Mouse (Mus musculus): ENCODE measurements around the gene Proser3. TPM values are rescaled to one million over a fixed set of nuclear protein-coding genes. Genes with fewer than 3 reads are reported as not detected.
A peak's percentile ranks its signal among the peaks of the same experiment; 100 is the strongest.

The Proser3 gene
- total RNA-seq, 2 experiments from 2014 or later = 1.8 to 16.3 TPM

- no peak for ATAC-seq (replicated peaks; ENCODE audit: poor library complexity)
These were observed 58.6 kb downstream of the Proser3 start, which contains the start of gene Prodh2 for GRCm38 (mm10) chr7:30493401-30493931. Gene Prodh2, plus strand, starts transcription at chr7:30493622.

DNA sequence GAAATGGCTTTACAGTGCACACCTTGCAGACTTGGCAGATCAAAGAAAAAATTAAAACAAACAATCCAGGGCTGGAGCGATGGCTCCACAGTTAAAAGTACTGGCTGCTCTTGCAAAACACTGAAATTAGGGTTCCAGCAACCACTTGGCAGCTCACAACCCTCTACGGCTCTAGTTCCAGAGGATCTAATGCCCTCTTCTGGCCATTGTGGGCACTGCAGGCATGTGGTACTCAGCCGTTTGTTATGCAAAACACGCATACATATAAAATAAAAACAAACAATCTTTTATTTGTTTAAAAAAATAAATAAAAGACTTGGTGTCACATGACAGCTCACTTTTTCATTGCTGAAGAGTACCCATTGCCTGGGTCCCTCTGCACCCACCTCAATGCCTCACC, 59.3 kb downstream of the Proser3 start:
- peak; percentile 92 for ATAC-seq (replicated peaks; ENCODE audit: poor library complexity)

DNA sequence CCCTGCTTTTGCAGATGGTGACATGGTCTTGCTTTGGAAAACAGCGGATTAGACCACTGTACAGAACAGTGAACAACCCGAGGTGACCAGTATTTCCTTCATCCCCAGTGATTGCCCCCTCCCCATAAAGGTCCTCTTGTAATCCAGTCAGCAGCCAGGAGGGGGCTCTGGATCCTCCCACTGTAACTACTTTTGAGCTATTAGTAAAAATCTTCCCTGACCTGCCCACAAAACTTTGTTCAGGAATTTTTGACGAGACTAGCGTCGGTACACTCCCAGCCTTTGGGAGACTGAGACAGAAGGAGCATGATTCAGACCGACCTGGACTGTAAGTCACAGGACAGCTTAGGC, 61.2 kb downstream of the Proser3 start:
- no peak for ATAC-seq (replicated peaks; ENCODE audit: poor library complexity)

DNA sequence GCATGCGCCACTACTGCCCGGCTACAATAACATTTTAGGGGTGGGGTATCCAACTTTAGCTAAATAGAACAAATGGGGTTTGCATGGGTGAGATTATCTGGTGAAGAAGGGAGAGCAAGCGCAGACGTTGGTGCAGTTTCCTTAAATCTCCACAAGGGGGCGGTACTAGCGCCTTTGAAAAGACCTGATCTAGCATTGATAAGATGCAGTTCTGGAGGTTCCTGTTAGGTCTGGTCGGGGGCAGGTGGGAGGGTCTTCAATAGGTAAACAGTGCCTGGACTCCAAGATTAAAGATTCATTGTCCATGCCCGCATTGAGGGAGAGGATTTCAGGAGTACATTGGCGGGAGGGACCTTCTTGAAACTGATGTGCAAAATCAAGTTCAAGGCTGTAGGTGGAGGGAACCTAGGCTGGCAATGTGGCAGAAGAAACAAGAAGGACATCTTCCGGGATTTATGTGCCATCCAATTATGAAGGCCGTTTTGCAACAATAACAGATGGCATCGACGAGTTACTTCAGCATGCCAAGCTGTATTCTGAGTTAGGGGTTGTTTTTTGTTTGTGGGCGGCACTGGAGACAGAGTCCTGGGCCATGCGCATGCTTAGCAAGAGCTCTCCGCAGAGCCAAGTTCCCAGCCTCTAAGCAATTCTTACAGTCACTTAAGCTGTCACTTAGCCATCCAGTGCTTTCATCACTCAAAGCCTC, 61.7 kb downstream of the Proser3 start:
- peak; percentile 64 for ATAC-seq (replicated peaks; ENCODE audit: poor library complexity)

Other genes with a start within 250 kb of the Proser3 start
Only the 30 nearest of the 34 such genes appear.
- gene Sdhaf1, start 228.4 kb downstream of the Proser3 start, total RNA-seq (2015) = 7.6 and 9.0 TPM in 2 replicates
- 10.5 and 11.7 TPM in 2 replicates for gene Sdhaf1, start 228.4 kb downstream of the Proser3 start, total RNA-seq (2017)
- gene Lrfn3, start 189.5 kb downstream of the Proser3 start, total RNA-seq (2015) = not detected in 2 replicates
- gene Lrfn3, start 189.5 kb downstream of the Proser3 start, total RNA-seq (2017) = not detected in 2 replicates
- gene Tyrobp, start 138.5 kb downstream of the Proser3 start, total RNA-seq (2015) = 406 and 473 TPM in 2 replicates
- 229 and 322 TPM in 2 replicates for gene Tyrobp, start 138.5 kb downstream of the Proser3 start, total RNA-seq (2017)
- gene Hcst, start 132.4 kb downstream of the Proser3 start, total RNA-seq (2015) = 28.1 and 30.3 TPM in 2 replicates
- 10.0 and 12.7 TPM in 2 replicates for gene Hcst, start 132.4 kb downstream of the Proser3 start, total RNA-seq (2017)
- 14.1 and 24.0 TPM in 2 replicates for gene Nfkbid, start 130.6 kb downstream of the Proser3 start, total RNA-seq (2015)
- 5.3 and 13.7 TPM in 2 replicates for gene Nfkbid, start 130.6 kb downstream of the Proser3 start, total RNA-seq (2017)
- not detected in 2 replicates for gene Aplp1, start 106.8 kb downstream of the Proser3 start, total RNA-seq (2015)
- gene Aplp1, start 106.8 kb downstream of the Proser3 start, total RNA-seq (2017) = not detected in 2 replicates
- gene Kirrel2, start 94.6 kb downstream of the Proser3 start, total RNA-seq (2015) = not detected in 2 replicates
- gene Kirrel2, start 94.6 kb downstream of the Proser3 start, total RNA-seq (2017) = not detected in 2 replicates
- 0.27 TPM in 1 of 2 replicates, not detected in the other for gene Nphs1, start 94.0 kb downstream of the Proser3 start, total RNA-seq (2015)
- gene Nphs1, start 94.0 kb downstream of the Proser3 start, total RNA-seq (2017) = 0.58 and 0.95 TPM in 2 replicates
- gene Prodh2, start 58.7 kb downstream of the Proser3 start, total RNA-seq (2015) = not detected in 2 replicates
- not detected in 2 replicates for gene Prodh2, start 58.7 kb downstream of the Proser3 start, total RNA-seq (2017)
- 4.5 and 5.8 TPM in 2 replicates for gene Arhgap33, start 17.2 kb downstream of the Proser3 start, total RNA-seq (2015)
- 1.4 and 2.0 TPM in 2 replicates for gene Arhgap33, start 17.2 kb downstream of the Proser3 start, total RNA-seq (2017)
- gene Hspb6, start 121 bp downstream of the Proser3 start, total RNA-seq (2015) = 11.7 and 12.2 TPM in 2 replicates
- 3.5 and 4.4 TPM in 2 replicates for gene Hspb6, start 121 bp downstream of the Proser3 start, total RNA-seq (2017)
- 54.8 and 67.5 TPM in 2 replicates for gene Lin37, start 7.5 kb upstream of the Proser3 start, total RNA-seq (2015)
- gene Lin37, start 7.5 kb upstream of the Proser3 start, total RNA-seq (2017) = 27.2 and 39.8 TPM in 2 replicates
- gene U2af1l4, start 11.0 kb upstream of the Proser3 start, total RNA-seq (2015) = 21.4 and 23.4 TPM in 2 replicates
- gene U2af1l4, start 11.0 kb upstream of the Proser3 start, total RNA-seq (2017) = 86.9 and 96.7 TPM in 2 replicates
- 2.2 and 3.7 TPM in 2 replicates for gene Gm49396, start 11.0 kb upstream of the Proser3 start, total RNA-seq (2015)
- gene Gm49396, start 11.0 kb upstream of the Proser3 start, total RNA-seq (2017) = 3.4 and 3.9 TPM in 2 replicates
- 181 and 202 TPM in 2 replicates for gene Psenen, start 11.3 kb upstream of the Proser3 start, total RNA-seq (2015)
- 150 and 154 TPM in 2 replicates for gene Psenen, start 11.3 kb upstream of the Proser3 start, total RNA-seq (2017)
- gene Igflr1, start 13.1 kb upstream of the Proser3 start, total RNA-seq (2015) = 7.2 and 9.2 TPM in 2 replicates
- not detected in 2 replicates for gene Igflr1, start 13.1 kb upstream of the Proser3 start, total RNA-seq (2017)
- gene Kmt2b, start 36.4 kb upstream of the Proser3 start, total RNA-seq (2015) = 72.2 and 99.8 TPM in 2 replicates
- 11.7 and 14.5 TPM in 2 replicates for gene Kmt2b, start 36.4 kb upstream of the Proser3 start, total RNA-seq (2017)
- not detected in 2 replicates for gene Zbtb32, start 46.6 kb upstream of the Proser3 start, total RNA-seq (2015)
- gene Zbtb32, start 46.6 kb upstream of the Proser3 start, total RNA-seq (2017) = not detected in 2 replicates
- gene Upk1a, start 60.5 kb upstream of the Proser3 start, total RNA-seq (2015) = 0.61 and 1.3 TPM in 2 replicates
- 0.14 TPM in 1 of 2 replicates, not detected in the other for gene Upk1a, start 60.5 kb upstream of the Proser3 start, total RNA-seq (2017)
- gene Cox6b1, start 73.9 kb upstream of the Proser3 start, total RNA-seq (2015) = 325 and 346 TPM in 2 replicates
- 428 and 592 TPM in 2 replicates for gene Cox6b1, start 73.9 kb upstream of the Proser3 start, total RNA-seq (2017)
- gene Etv2, start 83.6 kb upstream of the Proser3 start, total RNA-seq (2015) = not detected in 2 replicates
- not detected in 2 replicates for gene Etv2, start 83.6 kb upstream of the Proser3 start, total RNA-seq (2017)
- gene Rbm42, start 98.0 kb upstream of the Proser3 start, total RNA-seq (2015) = 43.9 and 52.2 TPM in 2 replicates
- gene Rbm42, start 98.0 kb upstream of the Proser3 start, total RNA-seq (2017) = 36.7 and 39.9 TPM in 2 replicates
- 31.0 and 31.3 TPM in 2 replicates for gene Haus5, start 112.7 kb upstream of the Proser3 start, total RNA-seq (2015)
- 21.5 and 28.7 TPM in 2 replicates for gene Haus5, start 112.7 kb upstream of the Proser3 start, total RNA-seq (2017)
- gene Pmis2, start 119.3 kb upstream of the Proser3 start, total RNA-seq (2015) = not detected in 2 replicates
- gene Pmis2, start 119.3 kb upstream of the Proser3 start, total RNA-seq (2017) = not detected in 2 replicates
- gene 2200002J24Rik, start 146.6 kb upstream of the Proser3 start, total RNA-seq (2015) = 0.69 TPM in 1 of 2 replicates, not detected in the other
- not detected in 2 replicates for gene 2200002J24Rik, start 146.6 kb upstream of the Proser3 start, total RNA-seq (2017)
- 1.2 and 1.3 TPM in 2 replicates for gene Atp4a, start 159.9 kb upstream of the Proser3 start, total RNA-seq (2015)
- 0.37 and 0.51 TPM in 2 replicates for gene Atp4a, start 159.9 kb upstream of the Proser3 start, total RNA-seq (2017)
- gene Tmem147, start 177.2 kb upstream of the Proser3 start, total RNA-seq (2015) = 210 and 218 TPM in 2 replicates
- 65.9 and 76.4 TPM in 2 replicates for gene Tmem147, start 177.2 kb upstream of the Proser3 start, total RNA-seq (2017)
- gene Gapdhs, start 191.4 kb upstream of the Proser3 start, total RNA-seq (2015) = not detected in 2 replicates
- not detected in 2 replicates for gene Gapdhs, start 191.4 kb upstream of the Proser3 start, total RNA-seq (2017)
- gene Sbsn, start 199.2 kb upstream of the Proser3 start, total RNA-seq (2015) = 1.6 TPM in 2 replicates
- 0.47 and 1.3 TPM in 2 replicates for gene Sbsn, start 199.2 kb upstream of the Proser3 start, total RNA-seq (2017)
- 81.7 and 87.4 TPM in 2 replicates for gene Dmkn, start 211.5 kb upstream of the Proser3 start, total RNA-seq (2015)
- gene Dmkn, start 211.5 kb upstream of the Proser3 start, total RNA-seq (2017) = 95.3 and 119 TPM in 2 replicates